Mouse (Mus musculus) thymus, postnatal 4 days (tissue): Measurements from ENCODE around the gene Prune2.
A peak's percentile ranks its signal among the peaks of the same experiment; 100 is the strongest.
"Not testable (repeated sequence)": the region's sequence is repeated elsewhere in the genome, so short reads cannot be mapped to it uniquely, and the experiment has no call there.

Source experiments
- DNase-seq: peaks from one replicate; pipeline ENCODE4 v3.0.0; 2021

The Prune2 gene

DNA sequence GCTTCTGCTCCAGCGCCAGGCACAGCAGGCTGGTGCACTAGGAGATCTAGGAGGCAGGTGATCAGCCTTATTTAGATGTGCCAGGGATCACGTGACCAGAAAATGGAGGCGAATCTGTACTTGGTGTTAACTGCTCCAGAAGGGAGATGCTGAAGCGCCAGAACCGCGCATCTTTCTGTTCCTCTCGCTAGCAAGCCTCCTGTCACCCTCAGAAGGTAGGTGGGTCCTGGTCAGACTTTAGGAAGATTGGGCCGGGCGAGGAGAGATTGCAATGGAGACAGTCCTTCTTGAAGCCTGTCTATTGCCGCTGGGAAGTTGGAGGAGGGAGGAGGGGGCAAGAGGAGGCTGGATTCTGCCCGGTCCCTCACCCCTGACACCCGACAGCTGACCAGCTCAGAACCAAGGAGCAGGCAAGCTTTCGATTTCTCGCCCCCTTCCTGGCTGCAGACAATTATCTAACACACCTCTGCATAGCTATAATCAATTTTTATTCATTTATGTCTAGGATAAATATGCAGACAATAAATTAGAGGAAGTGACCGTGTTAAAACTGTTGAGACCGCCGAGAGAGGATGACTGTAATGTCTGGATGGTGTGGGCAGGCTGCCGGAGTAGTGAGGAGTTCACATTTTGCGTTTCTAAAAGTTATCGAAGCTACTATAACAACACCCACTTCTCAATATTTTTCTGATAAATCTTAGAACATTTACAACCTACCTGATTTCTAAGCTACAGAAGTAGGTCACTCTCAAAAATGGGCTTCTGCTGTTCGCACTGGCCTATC, 181.0 kb downstream of the Prune2 start:
- no peak for DNase-seq

DNA sequence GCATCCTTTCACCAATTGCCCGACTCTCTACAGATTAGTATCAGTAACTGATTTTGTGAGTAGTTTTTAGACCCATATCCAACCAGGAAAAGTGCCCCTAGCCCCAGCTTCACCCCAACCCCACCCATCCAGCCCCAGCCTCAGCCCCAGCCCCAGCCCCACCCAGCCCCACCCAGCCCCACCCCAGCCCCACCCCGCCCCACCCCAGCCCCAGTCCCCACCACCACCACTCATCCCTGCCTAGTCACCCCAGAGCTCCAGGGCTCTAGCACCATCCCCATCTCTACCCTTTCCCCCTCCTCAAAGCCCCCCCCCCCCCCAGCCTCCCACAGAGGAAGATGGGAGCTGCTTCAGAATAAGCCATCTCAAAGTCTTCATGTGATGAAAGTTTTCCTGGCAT, 181.7 kb downstream of the Prune2 start:
- DNase-seq = no peak

DNA sequence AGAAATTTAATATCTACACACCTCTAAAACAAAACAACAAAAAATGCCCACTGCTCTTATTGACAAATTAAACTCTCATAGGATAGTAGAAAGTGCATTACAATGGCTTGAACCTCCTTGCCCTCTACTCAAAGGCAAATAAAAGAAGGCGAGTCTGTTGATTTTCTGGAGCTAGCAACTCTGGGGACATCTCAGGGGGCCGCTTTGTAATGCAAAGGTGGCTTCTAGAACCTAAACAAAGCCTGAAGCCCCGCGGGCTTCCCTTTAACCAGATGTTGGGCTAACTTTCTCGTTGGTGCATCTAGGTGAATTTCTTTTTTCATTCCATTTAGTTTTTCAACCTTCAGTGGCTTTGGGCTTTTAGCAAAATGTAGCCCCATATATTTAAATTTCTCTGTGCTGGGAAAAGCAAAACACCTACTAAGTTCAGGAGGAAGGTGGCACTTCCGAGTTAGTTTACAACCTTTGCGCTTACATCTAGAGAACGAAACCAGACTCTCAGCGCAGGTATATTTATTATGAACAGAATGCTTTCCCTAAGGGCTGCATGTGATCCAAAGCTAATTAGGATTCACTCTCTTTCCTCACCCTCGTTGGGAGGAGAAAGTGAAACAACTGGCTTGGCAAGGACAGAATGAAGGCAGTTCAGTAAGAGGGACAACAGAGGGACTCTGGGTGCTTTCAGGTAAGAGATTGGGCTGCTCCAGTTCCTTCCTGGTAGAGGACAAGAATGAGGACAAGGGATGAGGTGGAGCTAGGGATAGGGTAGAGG, 182.4 kb downstream of the Prune2 start:
- DNase-seq = no peak

DNA sequence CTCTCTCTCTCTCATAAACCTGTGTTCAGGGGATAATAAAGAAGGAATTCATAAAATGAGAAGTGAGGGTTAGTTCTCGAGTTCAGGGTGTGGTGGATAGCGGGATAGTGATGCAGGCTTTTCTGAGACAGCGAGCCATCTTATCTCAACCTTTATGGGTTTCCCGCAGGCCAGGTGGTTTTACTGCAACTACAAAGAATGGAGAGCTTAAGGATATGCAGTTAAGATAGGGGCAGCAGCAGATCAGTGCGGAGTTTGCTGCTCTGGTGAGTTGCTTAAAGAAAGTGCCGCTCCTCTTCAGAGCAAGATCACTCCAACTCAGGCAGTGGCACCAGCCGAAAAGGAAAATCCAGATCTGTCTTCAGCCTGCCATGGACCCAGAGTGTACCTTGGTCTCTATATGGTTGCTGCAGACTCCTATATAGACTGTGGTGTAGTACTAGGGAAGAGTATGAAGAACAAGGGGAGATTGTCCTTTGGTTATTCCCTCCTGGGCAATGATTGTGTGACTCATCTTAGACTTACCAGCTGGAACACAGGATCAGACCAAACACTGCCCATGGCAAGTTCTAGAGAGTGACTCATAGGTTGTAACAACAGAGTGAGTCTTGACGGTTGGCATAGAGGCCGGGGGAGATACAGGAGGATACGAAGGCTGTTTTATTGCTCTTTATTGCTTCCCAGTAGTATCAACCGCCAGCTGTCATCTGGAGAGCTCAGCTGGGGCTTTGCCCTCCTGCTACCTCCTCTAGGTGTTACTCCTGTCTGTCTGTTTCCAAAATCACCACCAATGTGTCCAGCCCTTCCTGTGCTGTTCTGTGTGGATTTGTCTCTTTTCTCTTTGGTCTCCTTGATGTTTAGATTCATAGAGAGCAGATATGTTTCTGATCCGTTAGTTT, 184.3 kb downstream of the Prune2 start:
- DNase-seq = no peak

DNA sequence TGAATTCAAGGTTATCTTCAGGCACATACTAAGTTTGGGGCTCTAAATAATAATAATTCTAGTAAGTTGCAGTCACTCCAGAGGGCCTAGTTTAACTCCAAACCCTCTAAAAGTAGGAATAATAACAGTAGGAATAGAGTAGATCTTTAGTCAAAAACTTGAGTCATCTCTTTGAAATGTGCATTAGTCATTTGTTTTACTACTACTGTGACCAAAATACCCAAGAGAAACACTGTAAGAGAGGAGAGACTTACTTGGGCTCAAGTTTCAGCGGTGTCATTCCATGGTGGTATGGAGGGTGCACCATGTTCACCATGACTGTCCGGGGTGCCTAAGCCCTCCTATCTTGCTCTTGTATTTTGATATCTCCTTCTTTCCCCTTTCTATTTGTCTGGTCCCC, 187.3 kb downstream of the Prune2 start:
- DNase-seq = no peak

DNA sequence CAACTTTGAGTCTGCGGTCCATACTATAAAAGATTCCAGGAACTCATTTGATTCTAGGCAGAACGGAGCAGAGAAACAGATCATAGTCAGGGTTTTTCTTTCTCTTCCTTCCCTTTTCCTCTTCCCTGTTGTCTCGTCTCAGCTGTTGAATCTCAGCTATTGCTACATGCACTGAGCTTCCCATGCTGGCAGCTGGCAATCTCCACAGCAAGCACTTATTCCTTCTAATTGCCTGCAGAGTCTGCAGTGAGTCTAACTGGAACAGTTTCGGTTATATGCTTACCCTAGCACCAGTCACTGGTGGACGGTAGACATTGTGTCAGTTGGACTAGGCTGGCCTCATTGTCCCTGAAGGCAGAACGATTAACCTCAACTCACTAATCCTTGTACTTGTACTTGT, 188.3 kb downstream of the Prune2 start:
- no peak for DNase-seq

DNA sequence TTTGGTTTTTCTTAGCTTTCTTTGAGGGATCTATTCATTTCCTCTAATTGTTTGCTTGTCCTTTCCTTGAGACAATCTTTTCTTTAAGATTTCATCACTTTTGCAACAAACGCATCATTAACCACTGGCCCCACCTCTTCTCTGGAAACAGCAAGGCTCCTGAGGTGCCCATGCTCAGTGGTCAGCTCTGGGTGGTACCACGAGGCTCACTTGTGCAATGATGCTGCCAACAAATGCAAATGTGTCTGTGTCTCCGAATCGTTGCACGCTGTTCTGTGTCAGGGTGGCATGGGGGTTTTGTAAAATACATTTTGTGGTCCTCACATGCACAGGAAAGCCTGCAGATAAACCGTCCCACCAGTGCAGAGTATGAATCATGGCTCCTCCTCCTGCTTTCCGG, 194.1 kb downstream of the Prune2 start:
- no peak for DNase-seq

DNA sequence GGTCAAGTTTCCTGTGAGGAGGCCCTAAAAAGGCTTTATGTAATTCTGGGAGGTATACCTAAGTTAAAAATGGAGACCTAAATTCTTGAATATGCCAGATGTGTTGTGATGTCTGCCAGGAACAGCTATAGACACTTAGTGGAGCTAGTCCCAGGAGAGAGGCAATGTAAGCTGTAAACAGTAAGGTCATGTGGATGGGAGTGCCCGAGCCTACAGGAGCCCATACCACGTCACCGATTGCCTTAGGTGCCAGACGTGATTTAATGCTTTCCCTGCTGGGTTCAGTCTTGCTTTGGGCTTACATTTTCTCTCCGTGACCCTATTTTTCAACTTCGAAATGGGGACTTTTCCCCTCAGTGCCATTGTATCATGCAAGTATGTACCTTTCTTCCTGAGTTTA, 195.9 kb downstream of the Prune2 start:
- no peak for DNase-seq

DNA sequence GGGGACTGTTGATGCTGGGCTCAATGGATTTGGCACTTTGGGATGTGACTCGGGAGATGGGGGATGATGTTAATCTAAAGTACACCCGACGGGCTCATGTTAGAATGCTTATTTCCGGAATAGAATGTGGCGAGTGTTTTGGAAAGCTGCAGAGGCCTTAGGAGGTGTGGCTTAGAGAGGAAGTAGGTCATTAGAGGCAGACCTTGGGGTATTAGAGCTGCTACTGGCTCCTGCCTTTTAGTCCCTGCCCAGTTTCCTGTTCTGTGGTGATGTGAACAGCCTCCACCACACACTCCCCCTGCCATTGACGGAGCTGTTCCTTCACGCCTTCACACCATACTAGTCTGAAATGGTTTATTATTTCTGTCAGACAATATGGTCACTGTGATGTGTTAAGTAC, 196.5 kb downstream of the Prune2 start:
- DNase-seq = no peak

DNA sequence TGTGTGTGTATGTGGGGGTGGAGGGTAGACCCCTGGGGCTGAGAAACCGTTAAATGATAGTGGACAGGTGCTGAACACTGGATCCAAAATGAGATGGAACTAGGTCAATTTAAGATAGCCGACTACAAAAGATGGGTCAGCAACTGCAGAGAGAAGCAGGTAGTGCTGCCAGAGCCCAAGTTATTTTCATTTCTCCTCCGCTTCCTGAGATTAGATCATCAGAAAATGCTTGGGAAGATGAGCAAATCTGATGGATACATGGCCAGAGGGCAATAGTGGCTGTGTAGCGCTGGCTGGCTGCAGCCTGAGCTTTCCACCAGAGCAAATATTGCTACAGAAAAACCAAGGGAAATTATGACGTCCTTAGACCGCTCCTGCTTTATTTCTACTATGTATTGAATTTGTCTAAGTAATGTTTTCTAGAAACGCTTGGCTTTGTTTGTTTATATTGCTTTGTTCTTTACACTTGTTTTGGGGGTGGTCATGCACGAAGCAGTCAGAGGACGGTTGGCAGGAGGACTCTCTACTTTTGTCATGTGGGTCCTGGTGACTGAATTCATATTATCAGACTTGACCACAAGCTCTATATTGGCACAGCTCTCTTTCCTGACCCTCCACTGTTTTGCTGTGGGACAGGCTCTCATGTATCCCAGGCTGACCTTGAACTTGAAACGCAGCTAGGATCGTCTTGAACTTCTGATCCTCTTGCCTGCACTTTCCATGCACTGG, 198.2 kb downstream of the Prune2 start:
- DNase-seq = no peak

DNA sequence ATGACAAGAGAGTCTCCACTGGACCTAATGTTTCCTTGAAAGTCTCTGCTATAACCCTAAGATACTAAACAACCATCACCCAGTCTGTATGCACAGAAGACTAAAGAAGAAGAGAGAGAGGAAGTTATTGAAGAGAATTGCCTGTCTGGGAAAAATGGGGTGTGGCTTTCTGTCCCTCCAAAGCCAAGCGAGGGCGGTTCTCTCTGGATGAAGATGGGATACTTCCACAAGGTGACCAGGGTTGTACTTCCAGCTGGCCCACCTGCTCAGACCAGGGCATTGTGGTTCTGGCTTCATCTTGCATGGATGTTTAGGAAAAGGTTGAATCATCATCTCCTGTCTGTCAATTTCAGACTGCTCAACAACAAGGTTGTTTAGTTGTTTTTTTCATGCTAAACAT, 199.3 kb downstream of the Prune2 start:
- DNase-seq = no peak

DNA sequence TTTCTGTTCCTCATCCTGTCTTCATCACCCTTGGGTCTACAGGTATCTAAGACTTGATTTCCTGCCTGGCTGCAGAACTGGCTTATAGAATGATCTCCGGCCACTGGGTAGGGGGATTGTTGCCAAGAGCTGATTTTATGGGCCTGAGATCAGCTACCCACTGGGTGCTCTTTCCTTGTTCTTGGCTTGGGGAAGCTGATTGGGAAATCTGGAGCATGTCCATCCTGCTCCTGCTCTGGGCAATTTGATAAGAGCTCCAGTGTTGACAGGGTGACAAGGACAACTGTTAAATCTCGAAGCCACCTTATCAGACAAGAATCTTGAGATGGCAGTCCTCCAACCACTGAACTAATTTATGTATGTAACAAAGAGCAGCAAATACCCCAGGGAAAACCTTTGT, 203.8 kb downstream of the Prune2 start:
- DNase-seq = no peak

DNA sequence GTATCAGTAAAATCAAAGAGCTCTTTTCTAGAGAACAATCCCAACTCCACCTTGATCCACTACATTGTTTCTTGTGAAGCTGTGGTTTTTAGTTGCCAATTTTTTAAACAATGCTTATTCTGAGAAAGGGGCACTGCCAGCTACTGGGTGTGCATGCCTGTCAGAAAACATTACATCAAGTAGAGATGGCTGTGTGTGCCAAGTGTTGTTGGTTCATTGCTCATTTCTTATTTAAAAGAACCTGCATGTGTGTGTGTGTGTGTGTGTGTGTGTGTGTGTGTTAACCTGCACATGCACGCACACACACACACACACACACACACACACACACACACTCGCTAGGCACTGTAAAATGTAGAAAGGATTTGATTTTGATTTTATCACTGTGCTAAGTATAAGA, 204.3 kb downstream of the Prune2 start:
- no peak for DNase-seq

DNA sequence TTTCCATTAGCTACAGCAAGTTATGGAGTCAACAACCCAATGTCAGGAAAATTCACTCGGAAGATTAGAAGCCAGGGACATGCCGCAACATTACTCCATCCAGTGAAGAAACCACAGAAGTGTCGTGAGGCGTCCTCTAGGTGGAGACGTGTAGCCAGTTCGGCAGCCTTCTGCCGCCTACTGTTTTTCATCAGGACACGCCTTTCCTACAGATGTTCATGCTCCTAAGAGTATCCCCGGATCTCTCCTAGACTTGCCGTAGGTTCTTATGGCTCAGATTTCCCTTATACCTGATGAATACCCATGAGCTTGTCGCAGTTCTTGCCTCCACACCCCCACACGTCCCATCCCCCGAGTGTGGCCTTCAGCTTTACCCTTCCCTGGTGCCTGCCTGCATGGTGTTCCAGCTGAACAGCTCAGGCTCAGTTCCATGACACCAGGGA, 207.6 kb downstream of the Prune2 start:
- peak; percentile 39 for DNase-seq

DNA sequence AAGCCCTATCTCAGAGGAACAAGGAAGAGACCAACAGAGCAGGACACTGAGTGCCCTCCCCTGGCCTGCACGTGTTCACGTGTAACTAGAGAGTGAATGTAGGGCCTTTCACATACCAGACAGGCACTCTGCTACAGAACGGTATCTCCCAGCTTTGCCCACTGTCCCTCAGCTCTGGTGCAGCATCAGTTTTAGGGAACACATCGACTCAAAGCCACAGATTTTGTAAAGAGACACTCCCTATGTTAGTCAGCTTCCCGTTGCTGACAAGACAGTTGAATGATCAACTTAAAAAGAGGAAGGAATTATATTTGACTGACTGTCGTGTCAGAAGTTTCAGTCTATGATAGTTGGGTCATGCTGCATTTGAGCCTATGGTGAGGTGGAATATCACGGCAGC, 210.4 kb downstream of the Prune2 start:
- DNase-seq = no peak

DNA sequence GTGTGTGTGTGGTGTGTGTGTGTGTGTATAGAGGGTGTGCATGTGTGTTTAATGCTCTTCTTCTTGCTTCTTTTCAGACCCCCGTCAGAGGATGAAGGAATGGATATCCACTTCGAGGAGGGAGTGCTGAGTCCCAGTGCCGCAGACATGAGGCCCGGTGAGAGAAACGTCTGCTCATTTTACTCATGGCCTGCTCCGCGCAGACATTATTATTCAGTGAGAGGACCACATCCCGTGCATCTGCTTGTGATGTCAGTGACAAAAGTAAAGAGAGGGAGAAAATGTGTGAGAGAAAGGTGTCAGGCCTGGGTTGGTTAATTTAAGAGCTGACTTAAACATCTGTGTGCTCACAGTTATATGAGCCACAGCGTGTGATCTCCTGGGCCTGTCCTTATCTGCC, 212.3 kb downstream of the Prune2 start:
- no peak for DNase-seq

DNA sequence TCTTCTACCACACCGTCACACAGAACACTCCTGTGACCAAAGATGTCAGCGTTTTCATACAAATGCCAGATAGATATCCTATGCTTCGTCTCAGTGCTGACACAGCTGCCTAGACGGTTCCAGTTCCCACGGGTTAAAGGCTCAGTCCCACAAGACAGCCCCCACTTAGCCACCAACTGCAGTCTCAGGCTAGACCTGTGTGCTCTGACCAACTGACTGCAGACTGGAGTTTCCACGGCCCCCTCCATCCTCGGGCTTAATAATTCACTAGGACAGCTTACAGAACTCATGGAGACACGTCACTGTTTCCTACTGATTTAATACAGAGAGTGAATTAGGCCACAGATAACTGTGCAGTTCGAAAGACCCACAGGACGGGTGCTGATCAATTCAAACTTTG, 213.8 kb downstream of the Prune2 start:
- DNase-seq = no peak

DNA sequence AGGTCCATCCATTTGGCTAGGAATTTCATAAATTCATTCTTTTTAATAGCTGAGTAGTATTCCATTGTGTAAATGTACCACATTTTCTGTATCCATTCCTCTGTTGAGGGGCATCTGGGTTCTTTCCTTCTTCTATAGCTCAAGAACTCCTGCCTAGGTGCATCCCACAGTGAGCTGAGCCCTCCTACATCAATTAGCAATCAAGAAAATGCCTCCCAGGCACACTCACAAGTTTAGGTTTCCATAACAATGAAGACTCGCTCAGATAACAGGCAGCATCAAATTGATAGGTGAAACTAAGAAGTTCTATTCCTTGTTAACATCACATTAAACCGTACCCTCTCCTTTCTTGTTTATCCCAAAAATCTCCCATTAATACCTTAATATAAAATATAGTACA, 218.6 kb downstream of the Prune2 start:
- not testable (repeated sequence) for DNase-seq

DNA sequence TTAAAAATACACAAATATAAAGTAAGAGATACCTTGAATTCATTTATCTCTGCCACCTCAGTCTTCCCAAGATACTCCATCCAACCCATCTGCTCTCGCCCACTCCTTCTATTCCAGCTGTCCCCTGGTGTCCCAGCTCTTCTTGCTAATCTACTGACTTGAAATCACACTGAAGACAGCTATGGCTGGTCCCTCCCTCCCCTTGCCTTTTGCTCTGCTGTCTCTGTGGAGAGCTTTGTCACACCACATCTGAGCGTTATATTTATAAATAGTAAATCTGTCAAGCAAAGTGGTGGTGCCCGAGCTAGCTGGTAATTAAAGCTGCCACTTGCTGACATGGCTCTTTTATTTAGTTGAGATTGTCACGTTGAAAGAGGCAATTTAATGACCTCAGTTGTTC, 224.6 kb downstream of the Prune2 start:
- no peak for DNase-seq

DNA sequence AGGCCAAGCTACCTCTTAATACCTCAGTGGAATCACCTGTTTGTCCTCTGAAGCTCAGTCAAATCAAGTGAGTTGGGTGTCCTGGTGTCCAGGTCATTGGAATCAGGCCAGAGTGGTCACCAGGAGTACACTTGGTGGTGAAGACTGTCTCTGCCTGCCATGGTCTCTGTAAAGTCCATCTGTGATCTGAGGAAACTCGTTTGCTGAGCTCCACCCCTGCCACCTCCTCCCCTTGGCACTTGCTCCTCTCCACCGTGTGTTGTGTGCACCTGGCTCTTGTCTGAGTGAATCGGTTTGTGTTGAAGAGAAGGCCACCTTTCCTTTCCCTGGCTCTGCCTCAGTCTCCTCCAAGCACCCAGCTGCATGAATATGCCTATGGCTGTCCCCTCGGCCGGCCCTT, 238.8 kb downstream of the Prune2 start:
- no peak for DNase-seq

DNA sequence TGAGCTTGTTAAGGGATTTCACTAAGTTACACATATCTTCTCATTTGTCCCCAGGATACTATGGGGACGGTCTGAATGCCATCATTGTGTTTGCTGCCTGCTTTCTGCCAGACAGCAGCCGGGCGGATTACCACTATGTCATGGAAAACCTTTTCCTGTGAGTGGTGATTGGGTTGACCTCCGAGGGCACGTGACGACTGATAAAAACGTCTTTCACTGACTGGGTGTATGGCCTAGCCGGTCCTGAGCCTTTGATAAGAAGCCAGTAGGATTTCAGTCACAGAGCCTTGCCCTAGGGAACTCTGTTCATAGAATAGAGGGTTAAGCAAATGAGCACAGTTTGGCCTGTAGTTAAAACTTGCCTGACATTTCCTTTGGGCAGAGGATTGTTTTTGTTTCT, 243.1 kb downstream of the Prune2 start:
- DNase-seq = no peak

DNA sequence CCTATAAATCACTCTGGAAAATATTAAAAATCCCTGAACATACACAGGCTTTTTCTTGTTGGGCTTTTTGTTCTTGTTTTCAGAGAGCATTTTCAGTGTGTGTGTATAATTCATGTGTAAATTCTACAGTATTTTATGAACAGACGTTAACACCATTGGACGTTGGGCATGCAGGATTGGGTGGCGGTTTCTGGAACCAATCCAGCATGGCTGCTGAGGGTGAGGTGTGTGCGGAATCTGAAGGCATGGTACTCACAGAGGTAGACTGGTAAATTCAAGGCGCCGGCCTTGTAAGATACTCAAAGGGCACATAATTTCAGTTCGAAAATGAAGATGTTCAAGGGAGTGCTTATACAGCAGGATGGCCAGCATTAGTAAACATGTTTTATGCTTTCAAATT, 251.2 kb downstream of the Prune2 start:
- no peak for DNase-seq

DNA sequence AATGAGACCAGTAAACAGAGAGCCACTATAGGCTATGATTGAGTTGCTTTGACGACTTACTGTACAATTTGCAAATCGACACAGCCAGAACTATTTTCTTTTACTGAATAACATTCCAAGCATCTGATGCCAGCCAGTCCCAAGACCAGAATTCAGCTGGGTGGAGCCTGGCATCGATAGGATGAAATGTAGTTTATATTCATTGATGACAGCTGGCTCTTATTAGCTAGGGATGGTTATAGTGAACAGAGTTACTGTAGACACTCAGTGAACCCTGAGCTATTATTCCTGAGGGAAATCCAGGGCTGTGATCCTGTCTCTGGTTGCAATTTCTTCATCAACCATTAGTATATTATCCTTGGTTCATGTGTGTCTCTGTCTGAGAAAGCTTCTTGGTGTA, 254.6 kb downstream of the Prune2 start:
- no peak for DNase-seq
